Mouse (Mus musculus) adrenal gland (tissue): ENCODE results near the gene Sdhaf1.

Experiments
- intact Hi-C: fragments of 180-260 bp; cut with DNase I; formaldehyde crosslinking; loops from one replicate; pipeline ENCODE4 v1.15.1; 2025

The Sdhaf1 gene

GRCm38 (mm10) chr7:30295103-30295502 is 28.6 kb downstream of the Sdhaf1 start:
- intact Hi-C loops, result no loop called here

- intact Hi-C loops, result no loop called here
Observed at GRCm38 (mm10) chr7:30294296-30294695, 29.4 kb downstream of the Sdhaf1 start.

- intact Hi-C loops, result no loop called here
Observed at GRCm38 (mm10) chr7:30293795-30294194, 29.9 kb downstream of the Sdhaf1 start.

- intact Hi-C loops, result no loop called here
Observed at GRCm38 (mm10) chr7:30291215-30292131, 32.2 kb downstream of the Sdhaf1 start, which contains the start of gene Clip3. Gene Clip3 (plus strand): TSS chr7:30291728.

GRCm38 (mm10) chr7:30289714-30290399 is 33.8 kb downstream of the Sdhaf1 start:
- intact Hi-C loops, result no loop called here

- intact Hi-C loops, result no loop called here
Observed at GRCm38 (mm10) chr7:30289071-30289713, 34.5 kb downstream of the Sdhaf1 start.

- intact Hi-C loops, result no loop called here
Observed at GRCm38 (mm10) chr7:30288046-30288445, 35.6 kb downstream of the Sdhaf1 start.

- intact Hi-C loops, result no loop called here
Observed at GRCm38 (mm10) chr7:30286701-30287410, 36.8 kb downstream of the Sdhaf1 start.

- intact Hi-C loops, result no loop called here
Observed at GRCm38 (mm10) chr7:30282740-30283139, 41.0 kb downstream of the Sdhaf1 start.

GRCm38 (mm10) chr7:30281522-30281921 is 42.2 kb downstream of the Sdhaf1 start:
- intact Hi-C loops, result no loop called here

- intact Hi-C loops, result no loop called here
Observed at GRCm38 (mm10) chr7:30280670-30281138, 43.0 kb downstream of the Sdhaf1 start.

- intact Hi-C loops, result no loop called here
Observed at GRCm38 (mm10) chr7:30279951-30280669, 43.6 kb downstream of the Sdhaf1 start, which contains the start of the genes Thap8 and Wdr62. Gene Thap8 (plus strand): TSS chr7:30280094. Gene Wdr62 (minus strand): TSS chr7:30280419.

GRCm38 (mm10) chr7:30279536-30279935 is 44.2 kb downstream of the Sdhaf1 start:
- intact Hi-C loops, result no loop called here

- intact Hi-C loops, result no loop called here
Observed at GRCm38 (mm10) chr7:30278911-30279310, 44.8 kb downstream of the Sdhaf1 start.

GRCm38 (mm10) chr7:30274383-30274782 is 49.3 kb downstream of the Sdhaf1 start:
- intact Hi-C loops, result no loop called here
